Mouse (Mus musculus): ENCODE measurements around the gene Pde3a. TPM values are rescaled to one million over a fixed set of nuclear protein-coding genes. Genes with fewer than 3 reads are reported as not detected.

Pde3a gene
- polyA plus RNA-seq, 1 experiment from 2014 or later = 4.0 TPM

DNA sequence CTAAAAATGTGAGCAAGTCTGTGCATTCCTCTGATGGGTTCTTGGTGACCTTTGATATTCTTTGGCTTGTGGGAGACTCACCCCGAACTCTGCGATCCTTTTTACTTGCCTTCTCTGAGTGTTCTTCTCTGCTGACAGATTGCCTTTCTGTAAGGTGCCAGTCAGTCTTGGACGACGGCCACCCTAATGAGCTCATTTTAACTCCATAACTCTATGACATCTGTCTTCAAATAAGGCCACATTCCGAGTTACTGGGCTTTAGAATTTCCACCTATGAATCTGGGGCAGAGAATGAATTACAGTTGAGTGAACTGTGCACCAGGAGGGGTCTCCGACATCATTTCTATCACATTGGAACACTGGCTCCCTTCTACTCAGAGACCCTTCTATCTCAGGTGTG is 176.0 kb downstream of the Pde3a start:
- no peak for TF ChIP-seq CTCF (IDR thresholded peaks at IDR 0.05; ENCODE audit: low read depth)
- no peak for TF ChIP-seq EP300 (optimal IDR thresholded peaks at IDR 0.05)
- Histone ChIP-seq H3K4me3 (ENCODE audit: low read depth, low read length) (no peak overlapping the region), H3K36me3 (ENCODE audit: control insufficient read depth, insufficient read depth, low read length) (no peaks in the 10 kb centered on the region), H3K4me2 (replicated peaks; ENCODE audit: low read depth) (no peak overlapping the region), H3K4me1 (replicated peaks; ENCODE audit: control insufficient read depth, insufficient read depth) (no peaks in the 10 kb centered on the region), H3K9me3 (ENCODE audit: control insufficient read depth, low read length) (no peaks in the 10 kb centered on the region), H3K9ac (ENCODE audit: low read length) (no peak overlapping the region), H3K27me3 (ENCODE audit: control insufficient read depth, insufficient read depth, low read length) (no peaks in the 10 kb centered on the region), H3K27ac (replicated peaks) (no peak overlapping the region)
- ATAC-seq (ENCODE audit: low FRiP score, low TSS enrichment) (no peak), DNase-seq (ENCODE audit: low spot score) (no peak)
- WGBS = 78% methylated on average over 6 of the region's 6 CpGs

DNA sequence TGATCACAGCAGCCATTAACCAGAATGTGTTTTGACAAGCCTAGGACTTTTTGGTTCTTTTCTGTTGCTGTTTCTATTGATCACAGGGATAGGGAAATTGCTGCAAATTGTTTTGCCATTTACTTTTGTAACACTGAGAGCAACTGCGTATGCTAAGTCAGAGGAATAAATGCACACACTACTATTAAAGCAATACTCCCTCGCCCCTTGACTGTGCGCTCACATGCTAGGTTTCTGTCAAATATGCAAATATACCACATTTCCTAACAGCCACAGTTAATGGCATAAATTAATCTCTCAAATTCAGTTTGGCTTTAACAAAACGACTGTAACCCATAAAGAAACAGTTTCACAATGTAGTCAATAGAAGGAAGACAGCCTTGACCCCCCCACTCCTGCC is 179.5 kb downstream of the Pde3a start:
- no peak overlapping the region for H3K9ac ChIP-seq (ENCODE audit: low read length)
- H3K27ac ChIP-seq (replicated peaks) = no peak overlapping the region
- H3K4me3 ChIP-seq (ENCODE audit: low read depth, low read length) = no peak overlapping the region
- H3K4me2 ChIP-seq (replicated peaks; ENCODE audit: low read depth) = no peak overlapping the region
- ATAC-seq (ENCODE audit: low FRiP score, low TSS enrichment) = no peak
- no peak for DNase-seq (ENCODE audit: low spot score)
- WGBS = 79% methylated on average over 4 of the region's 4 CpGs
- no peak for TF ChIP-seq CTCF (IDR thresholded peaks at IDR 0.05; ENCODE audit: low read depth)
- H3K36me3 ChIP-seq (ENCODE audit: control insufficient read depth, insufficient read depth, low read length) = no peaks in the 10 kb centered on the region
- no peaks in the 10 kb centered on the region for H3K27me3 ChIP-seq (ENCODE audit: control insufficient read depth, insufficient read depth, low read length)
- H3K9me3 ChIP-seq (ENCODE audit: control insufficient read depth, low read length) = no peaks in the 10 kb centered on the region
- H3K4me1 ChIP-seq (replicated peaks; ENCODE audit: control insufficient read depth, insufficient read depth) = no peaks in the 10 kb centered on the region

DNA sequence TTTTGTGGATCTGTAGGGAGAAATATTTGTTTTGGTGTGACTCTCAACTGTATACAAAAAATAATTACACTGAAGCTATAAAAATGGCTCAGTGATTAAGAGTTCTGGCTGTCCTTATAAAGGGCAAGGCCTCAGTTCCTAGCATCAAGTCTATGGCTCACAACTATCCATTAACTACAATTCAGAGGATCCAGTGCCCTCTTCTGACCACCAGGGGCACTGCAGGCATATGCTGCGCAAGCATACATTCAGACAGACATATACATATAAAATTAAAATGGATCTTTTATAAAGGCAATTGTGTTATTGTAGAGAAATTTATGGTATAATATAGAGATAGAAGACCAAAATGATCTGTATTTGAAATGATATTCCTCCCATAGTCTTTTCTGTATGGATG is 181.1 kb downstream of the Pde3a start:
- H3K4me1 ChIP-seq (replicated peaks; ENCODE audit: control insufficient read depth, insufficient read depth) = peaks cover 4% of the 10 kb centered on the region
- no peak for ATAC-seq (ENCODE audit: low FRiP score, low TSS enrichment)
- no peak overlapping the region for H3K27ac ChIP-seq (replicated peaks)
- no peaks in the 10 kb centered on the region for H3K27me3 ChIP-seq (ENCODE audit: control insufficient read depth, insufficient read depth, low read length)
- 98% methylated on average over 1 of the region's 1 CpGs for WGBS
- H3K9ac ChIP-seq (ENCODE audit: low read length) = no peak overlapping the region
- DNase-seq (ENCODE audit: low spot score) = no peak
- TF ChIP-seq CTCF (IDR thresholded peaks at IDR 0.05; ENCODE audit: low read depth) = peak; percentile 68
- no peak for TF ChIP-seq EP300 (optimal IDR thresholded peaks at IDR 0.05)
- no peak overlapping the region for H3K4me2 ChIP-seq (replicated peaks; ENCODE audit: low read depth)
- no peaks in the 10 kb centered on the region for H3K9me3 ChIP-seq (ENCODE audit: control insufficient read depth, low read length)
- no peak overlapping the region for H3K4me3 ChIP-seq (ENCODE audit: low read depth, low read length)
- no peaks in the 10 kb centered on the region for H3K36me3 ChIP-seq (ENCODE audit: control insufficient read depth, insufficient read depth, low read length)

DNA sequence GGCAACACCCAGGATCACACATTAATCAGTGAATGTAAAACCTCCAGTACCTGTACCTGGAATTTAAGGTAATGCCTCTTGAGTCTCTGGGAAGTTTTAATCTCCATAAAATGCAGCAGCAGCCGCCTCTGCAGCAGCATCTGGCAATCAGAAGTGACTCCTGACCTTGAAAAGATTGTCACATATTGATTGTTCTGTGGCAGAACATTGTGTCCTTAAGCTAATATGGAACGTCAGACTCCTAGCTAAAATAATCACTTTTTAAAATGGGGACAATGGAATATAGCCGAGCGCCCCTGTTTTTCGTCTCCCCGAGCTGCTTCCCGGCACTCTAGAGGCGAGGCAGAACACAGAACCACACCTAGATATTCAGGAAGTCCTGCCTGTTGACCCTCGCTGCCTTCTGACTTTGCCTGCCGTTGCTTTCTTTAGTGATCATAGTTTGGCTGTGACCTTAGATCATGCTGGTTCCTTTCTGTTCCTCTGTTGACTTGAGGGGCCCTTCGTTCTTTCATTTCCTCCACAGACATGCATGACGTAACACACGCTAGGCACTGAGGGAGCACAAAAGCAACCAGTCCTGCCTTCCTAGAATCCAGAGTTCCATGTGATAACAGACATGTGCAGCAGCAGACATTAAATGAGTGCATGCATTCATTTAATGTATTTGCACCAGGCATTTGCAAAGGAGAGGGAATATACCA is 183.4 kb downstream of the Pde3a start:
- ATAC-seq (ENCODE audit: low FRiP score, low TSS enrichment) = peak; percentile 88
- H3K4me1 ChIP-seq (replicated peaks; ENCODE audit: control insufficient read depth, insufficient read depth) = peaks cover 4% of the 10 kb centered on the region
- peak overlapping the region; percentile 20 for H3K4me2 ChIP-seq (replicated peaks; ENCODE audit: low read depth)
- no peak for TF ChIP-seq EP300 (optimal IDR thresholded peaks at IDR 0.05)
- no peak for TF ChIP-seq CTCF (IDR thresholded peaks at IDR 0.05; ENCODE audit: low read depth)
- 61% methylated on average over 13 of the region's 13 CpGs for WGBS
- H3K36me3 ChIP-seq (ENCODE audit: control insufficient read depth, insufficient read depth, low read length) = no peaks in the 10 kb centered on the region
- no peaks in the 10 kb centered on the region for H3K27me3 ChIP-seq (ENCODE audit: control insufficient read depth, insufficient read depth, low read length)
- H3K4me3 ChIP-seq (ENCODE audit: low read depth, low read length) = no peak overlapping the region
- H3K9ac ChIP-seq (ENCODE audit: low read length) = no peak overlapping the region
- DNase-seq (ENCODE audit: low spot score) = peak; percentile 32
- no peak overlapping the region for H3K27ac ChIP-seq (replicated peaks)
- no peaks in the 10 kb centered on the region for H3K9me3 ChIP-seq (ENCODE audit: control insufficient read depth, low read length)

DNA sequence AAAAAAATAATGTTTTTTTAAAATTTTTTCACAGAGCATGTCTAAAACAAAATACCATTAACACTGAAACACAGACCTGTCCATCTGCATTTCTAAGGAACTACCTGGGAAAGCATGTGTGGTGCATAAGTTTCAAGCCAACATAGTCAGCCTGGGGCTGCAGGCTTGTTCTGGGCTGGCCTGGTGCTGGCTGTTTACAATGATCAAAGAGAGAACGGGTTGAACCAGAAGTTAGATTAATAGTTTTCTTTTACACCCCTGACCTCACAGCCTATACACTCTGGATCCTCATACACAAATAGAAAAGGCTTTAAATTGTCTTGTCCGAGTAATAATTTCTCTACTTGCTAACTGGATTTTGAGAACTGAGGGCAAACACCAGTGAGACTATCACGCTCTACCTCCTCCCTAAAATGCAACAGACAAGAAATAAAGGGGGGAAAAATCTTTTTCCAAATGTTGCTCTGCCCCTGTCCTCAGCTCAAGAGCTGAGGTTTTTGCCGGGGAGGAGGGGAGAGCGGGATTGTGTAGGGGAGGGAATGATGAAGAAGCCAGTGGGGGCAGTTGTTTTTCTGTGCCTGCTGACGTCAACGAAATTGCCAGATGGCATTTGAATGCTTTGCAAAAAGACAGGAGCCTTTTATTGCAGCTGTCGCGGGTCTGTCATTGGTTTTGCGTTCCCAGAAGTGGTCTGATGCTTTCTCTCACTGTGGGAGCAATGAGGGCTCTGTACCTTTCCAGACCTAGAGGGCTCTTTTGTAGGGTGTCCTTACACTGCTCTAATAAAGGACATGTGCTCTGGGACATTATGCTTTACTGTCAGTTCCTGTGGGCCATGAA is 185.1 kb downstream of the Pde3a start:
- DNase-seq (ENCODE audit: low spot score) (peak; percentile 26), ATAC-seq (ENCODE audit: low FRiP score, low TSS enrichment) (no peak; the same call in 1 of the 2 replicates)
- H3K27me3 ChIP-seq (ENCODE audit: control insufficient read depth, insufficient read depth, low read length) = no peaks in the 10 kb centered on the region
- no peaks in the 10 kb centered on the region for H3K36me3 ChIP-seq (ENCODE audit: control insufficient read depth, insufficient read depth, low read length)
- no peaks in the 10 kb centered on the region for H3K9me3 ChIP-seq (ENCODE audit: control insufficient read depth, low read length)
- no peak overlapping the region for H3K4me3 ChIP-seq (ENCODE audit: low read depth, low read length)
- peak overlapping the region; percentile 18; the same call in 1 of the 2 replicates for H3K9ac ChIP-seq (ENCODE audit: low read length)
- H3K4me2 ChIP-seq (replicated peaks; ENCODE audit: low read depth) = no peak overlapping the region
- 20% methylated on average over 10 of the region's 10 CpGs for WGBS
- H3K27ac ChIP-seq (replicated peaks) = peak overlapping the region; percentile 58
- H3K4me1 ChIP-seq (replicated peaks; ENCODE audit: control insufficient read depth, insufficient read depth) = peaks cover 4% of the 10 kb centered on the region
- TF ChIP-seq EP300 (optimal IDR thresholded peaks at IDR 0.05) (peak; percentile 21), CTCF (IDR thresholded peaks at IDR 0.05; ENCODE audit: low read depth) (no peak)

DNA sequence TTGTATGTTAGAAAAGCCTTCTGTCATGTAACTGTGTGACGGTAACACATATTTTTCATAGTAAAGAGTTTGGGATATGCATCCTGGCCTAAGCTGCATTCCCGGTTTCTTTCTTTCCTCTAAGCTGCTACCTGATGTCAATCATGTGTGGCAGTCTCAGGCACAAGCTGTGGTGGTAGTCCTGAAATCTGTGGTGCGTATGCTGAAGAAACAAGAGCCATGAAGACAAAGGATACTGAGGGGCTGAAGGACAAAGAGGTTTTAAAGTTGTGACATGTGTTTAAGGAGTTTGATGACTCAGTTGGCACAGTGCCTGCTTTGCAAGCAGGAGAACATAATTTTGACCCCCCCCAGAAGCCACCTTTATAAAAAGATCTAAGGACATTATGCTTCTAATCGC is 186.1 kb downstream of the Pde3a start:
- peaks cover 4% of the 10 kb centered on the region for H3K4me1 ChIP-seq (replicated peaks; ENCODE audit: control insufficient read depth, insufficient read depth)
- no peak for DNase-seq (ENCODE audit: low spot score)
- no peaks in the 10 kb centered on the region for H3K36me3 ChIP-seq (ENCODE audit: control insufficient read depth, insufficient read depth, low read length)
- no peak overlapping the region for H3K4me2 ChIP-seq (replicated peaks; ENCODE audit: low read depth)
- no peak overlapping the region for H3K9ac ChIP-seq (ENCODE audit: low read length)
- H3K27me3 ChIP-seq (ENCODE audit: control insufficient read depth, insufficient read depth, low read length) = no peaks in the 10 kb centered on the region
- ATAC-seq (ENCODE audit: low FRiP score, low TSS enrichment) = no peak
- H3K27ac ChIP-seq (replicated peaks) = no peak overlapping the region
- 54% methylated on average over 4 of the region's 4 CpGs for WGBS
- no peak for TF ChIP-seq EP300 (optimal IDR thresholded peaks at IDR 0.05)
- no peak for TF ChIP-seq CTCF (IDR thresholded peaks at IDR 0.05; ENCODE audit: low read depth)
- no peaks in the 10 kb centered on the region for H3K9me3 ChIP-seq (ENCODE audit: control insufficient read depth, low read length)
- H3K4me3 ChIP-seq (ENCODE audit: low read depth, low read length) = no peak overlapping the region

Data from stomach, postnatal 0 days (tissue).